Mouse (Mus musculus): ENCODE results near the gene Dap3. TPM values are rescaled to one million over a fixed set of nuclear protein-coding genes. Genes with fewer than 3 reads are reported as not detected.
A peak's percentile ranks its signal among the peaks of the same experiment; 100 is the strongest.
"Not testable (repeated sequence)": the region's sequence is repeated elsewhere in the genome, so short reads cannot be mapped to it uniquely, and the experiment has no call there.

Dap3 gene
- 100 to 1,000 TPM; 152 to 189 TPM for polyA plus RNA-seq (2017; shearing (Covaris generic))

GRCm38 (mm10) chr3:88950576-88951326 is at the start of gene Dap3, which contains the start of gene Ash1l:
Dap3 (minus strand) TSS chr3:88951181.
Ash1l (plus strand) TSS chr3:88950622.
- peak; percentile 76 for ATAC-seq

- ATAC-seq, result no peak
Measured at GRCm38 (mm10) chr3:88992793-88993192, 41.8 kb upstream of the Dap3 start.

- ATAC-seq, result no peak
Measured at GRCm38 (mm10) chr3:88983921-88984381, 33.0 kb upstream of the Dap3 start.

- no peak for ATAC-seq
Measured at GRCm38 (mm10) chr3:88981206-88982010, 30.4 kb upstream of the Dap3 start.

- ATAC-seq, result no peak
Measured at GRCm38 (mm10) chr3:88975012-88975411, 24.0 kb upstream of the Dap3 start.

GRCm38 (mm10) chr3:88963211-88963610 is 12.2 kb upstream of the Dap3 start:
- not testable (repeated sequence) for ATAC-seq

- ATAC-seq, result no peak
Measured at GRCm38 (mm10) chr3:88953736-88954135, 2.8 kb upstream of the Dap3 start.

- ATAC-seq, result no peak
Measured at GRCm38 (mm10) chr3:88953246-88953645, 2.3 kb upstream of the Dap3 start.

GRCm38 (mm10) chr3:88951327-88951800 is 383 bp upstream of the Dap3 start:
- no peak for ATAC-seq

- ATAC-seq, result peak; percentile 75
Measured at GRCm38 (mm10) chr3:88949786-88950575, 1.0 kb downstream of the Dap3 start.

- no peak for ATAC-seq
Measured at GRCm38 (mm10) chr3:88944109-88944508, 6.9 kb downstream of the Dap3 start.

- no peak for ATAC-seq
Measured at GRCm38 (mm10) chr3:88942316-88942880, 8.6 kb downstream of the Dap3 start.

GRCm38 (mm10) chr3:88939749-88940148 is 11.2 kb downstream of the Dap3 start:
- peak; percentile 73 for ATAC-seq

GRCm38 (mm10) chr3:88939071-88939470 is 11.9 kb downstream of the Dap3 start:
- ATAC-seq, result no peak

- no peak for ATAC-seq
Measured at GRCm38 (mm10) chr3:88929501-88929900, 21.5 kb downstream of the Dap3 start.

- ATAC-seq, result no peak
Measured at GRCm38 (mm10) chr3:88925651-88926050, 25.3 kb downstream of the Dap3 start.

GRCm38 (mm10) chr3:88923989-88924591 is 26.9 kb downstream of the Dap3 start:
- ATAC-seq, result no peak

- ATAC-seq, result no peak
Measured at GRCm38 (mm10) chr3:88921411-88921810, 29.6 kb downstream of the Dap3 start.

GRCm38 (mm10) chr3:88918981-88919380 is 32.0 kb downstream of the Dap3 start:
- ATAC-seq, result no peak

- peak; percentile 18 for ATAC-seq
Measured at GRCm38 (mm10) chr3:88914384-88914810, 36.6 kb downstream of the Dap3 start.

GRCm38 (mm10) chr3:88913511-88914383 is 37.2 kb downstream of the Dap3 start, which contains the start of gene Msto1:
Msto1 (minus strand) TSS chr3:88913999.
- peak; percentile 99 for ATAC-seq

All from CD4-positive, CD25-positive, alpha-beta regulatory T cell, adult 4 months (primary cell).